Mouse (Mus musculus): ENCODE measurements around the gene Tmem63c.
A peak's percentile ranks its signal among the peaks of the same experiment; 100 is the strongest.

Tmem63c gene

DNA sequence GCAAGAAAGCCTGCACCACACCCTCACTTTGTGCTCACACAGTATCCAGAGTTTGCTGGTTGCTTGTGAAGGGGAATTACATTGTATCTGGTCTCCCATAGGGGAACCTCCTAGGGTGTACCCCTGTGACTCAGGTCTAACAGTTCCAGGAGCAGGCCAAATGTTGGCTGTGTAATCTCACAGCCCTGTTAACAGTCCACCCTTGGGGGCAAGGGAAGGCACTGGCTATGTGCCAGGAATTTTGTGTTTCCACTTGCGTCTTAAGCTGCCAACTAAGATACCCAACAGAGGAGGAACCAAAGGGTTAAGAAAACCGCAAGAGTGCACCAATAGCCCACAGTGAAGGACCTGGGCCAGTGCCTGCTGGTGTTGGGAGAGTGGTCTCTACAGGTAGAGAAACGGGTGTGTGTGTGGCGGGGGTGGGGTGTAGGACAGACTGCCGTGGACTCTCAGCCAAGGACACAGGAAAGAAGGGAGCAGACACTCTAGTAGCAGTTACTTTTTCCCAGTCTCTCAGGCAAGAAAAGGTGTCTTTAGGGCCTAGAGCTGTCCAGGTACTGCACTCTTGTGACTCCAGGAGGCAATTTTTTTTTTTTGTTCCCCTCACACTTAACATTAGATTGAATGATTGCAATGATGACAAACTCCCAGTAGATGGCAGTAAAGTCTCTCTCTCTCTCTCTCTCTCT, 20.8 kb upstream of the Tmem63c start:
- DNase-seq (ENCODE audit: low spot score in 2 of 2): no peak

GRCm38 (mm10) chr12:87000840-87001176, 20.3 kb upstream of the Tmem63c start:
- no peak for DNase-seq (ENCODE audit: low spot score in 2 of 2)

DNA sequence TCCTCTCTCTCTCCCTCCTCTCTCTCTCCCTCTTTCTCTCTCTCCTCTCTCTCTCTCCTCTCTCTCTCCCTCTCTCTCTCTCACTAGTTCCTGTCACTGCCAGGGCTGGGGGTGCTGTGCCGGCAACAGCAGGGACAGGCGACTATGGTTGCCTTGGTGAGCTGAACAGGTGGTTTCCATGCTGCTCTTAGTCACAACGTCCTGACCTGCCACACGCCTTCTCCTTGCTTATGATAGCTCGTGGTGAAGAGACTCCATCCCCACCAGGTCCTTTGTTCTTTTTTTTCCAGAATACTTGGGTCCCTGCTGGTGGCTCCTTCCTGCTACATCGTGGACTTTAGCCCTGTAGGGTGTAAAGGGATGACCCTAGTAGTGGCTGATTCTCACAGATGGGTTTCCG, 18.9 kb upstream of the Tmem63c start:
- no peak for DNase-seq (ENCODE audit: low spot score in 2 of 2)

GRCm38 (mm10) chr12:87002815-87003214, 18.3 kb upstream of the Tmem63c start:
- no peak for DNase-seq (ENCODE audit: low spot score in 2 of 2)

DNA sequence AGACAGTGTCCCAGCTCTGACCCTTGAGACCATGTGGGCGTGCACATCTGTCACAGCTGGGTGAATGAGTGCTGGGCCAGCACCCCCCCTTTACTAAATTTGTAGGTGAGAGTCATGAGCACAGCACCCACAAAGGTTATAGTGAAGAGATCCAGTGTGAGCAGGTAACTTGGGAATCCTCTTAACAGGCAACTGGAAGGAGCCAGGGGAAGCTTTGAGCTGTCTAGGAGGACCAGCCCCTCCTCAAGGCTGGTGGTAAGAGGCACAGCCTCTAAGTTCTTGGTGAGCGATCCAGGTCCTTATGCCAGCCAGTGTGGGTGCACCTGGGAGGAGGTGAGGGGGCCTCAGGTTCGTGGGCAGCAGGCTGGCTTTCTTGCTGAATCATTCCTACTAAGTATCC, 17.5 kb upstream of the Tmem63c start:
- DNase-seq (ENCODE audit: low spot score in 2 of 2): no peak

DNA sequence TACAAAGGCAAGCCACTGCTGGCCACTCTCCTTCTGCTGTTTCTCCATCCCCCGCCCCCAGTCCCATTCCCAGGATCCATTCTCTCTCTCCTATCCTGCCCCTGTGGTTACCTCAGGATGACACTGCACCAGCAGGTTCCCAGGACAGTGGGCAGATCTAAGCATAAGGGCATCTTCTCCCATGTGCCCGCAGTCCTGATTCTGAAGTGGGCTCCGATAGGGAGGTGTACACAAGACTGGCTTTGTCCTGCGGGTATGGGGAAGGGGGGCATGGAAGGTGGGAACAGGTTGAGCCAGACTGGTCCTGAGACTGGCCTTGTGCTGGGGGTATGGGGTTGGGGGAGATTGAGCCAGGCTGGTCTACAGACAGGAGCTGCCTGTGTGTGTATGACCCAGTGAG, 16.5 kb upstream of the Tmem63c start:
- no peak for DNase-seq (ENCODE audit: low spot score in 2 of 2)

DNA sequence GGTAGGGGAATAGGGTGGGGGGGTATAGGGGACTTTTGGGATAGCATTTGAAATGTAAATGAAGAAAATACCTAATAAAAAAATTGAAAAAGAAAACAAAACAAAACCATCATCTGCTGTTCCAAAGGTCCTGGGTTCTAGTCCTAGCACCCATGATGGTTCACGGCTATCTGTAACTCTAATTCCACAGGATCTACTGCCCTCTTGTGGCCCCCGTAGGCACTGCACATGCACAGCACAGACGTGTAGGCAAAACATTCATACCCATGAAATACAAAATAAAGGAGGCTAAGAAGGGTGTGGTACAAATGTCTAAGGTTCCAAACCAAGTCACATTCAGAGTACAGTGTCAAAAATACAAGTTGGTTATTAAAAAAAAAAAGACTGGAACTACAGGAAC, 4.1 kb upstream of the Tmem63c start:
- no peak for DNase-seq (ENCODE audit: low spot score in 2 of 2)

DNA sequence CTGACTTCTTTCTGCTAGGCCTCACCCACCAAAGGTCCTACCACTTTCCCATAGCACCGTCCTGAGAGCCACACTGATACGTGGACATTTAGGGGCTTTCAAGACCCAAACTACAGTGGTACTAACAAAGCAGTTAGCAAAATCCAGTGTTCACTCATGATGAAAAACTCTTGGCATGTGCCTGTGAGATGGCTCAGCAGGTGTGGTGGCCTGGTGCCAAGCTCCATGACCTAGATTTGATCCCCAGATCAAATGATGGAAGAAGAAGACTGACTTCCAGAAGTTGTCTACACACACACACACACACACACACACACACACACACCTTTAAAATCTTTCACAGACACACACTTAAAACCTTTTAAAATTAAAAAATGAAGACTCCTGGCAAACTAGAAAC, 2.4 kb upstream of the Tmem63c start:
- DNase-seq (ENCODE audit: low spot score in 2 of 2): no peak

DNA sequence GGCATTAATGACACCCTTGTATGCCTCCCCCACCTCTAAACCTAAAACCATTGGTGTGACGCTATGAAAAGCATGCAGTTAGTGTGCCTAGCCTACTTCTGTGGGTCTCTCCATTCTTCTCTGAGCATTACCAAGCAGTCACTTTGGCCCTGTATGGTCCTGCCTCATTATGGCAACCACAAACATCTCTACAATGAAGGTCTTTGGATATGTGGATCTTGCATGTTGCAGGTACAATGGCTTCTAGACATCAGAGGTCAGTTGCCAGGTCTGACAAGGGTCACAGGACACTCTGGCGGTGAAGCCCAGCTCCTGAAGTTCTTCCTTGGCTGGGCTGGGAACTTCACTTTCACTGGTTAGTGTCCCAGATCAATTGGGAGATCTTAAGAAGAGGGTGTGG, 866 bp downstream of the Tmem63c start:
- DNase-seq (ENCODE audit: low spot score in 2 of 2): no peak

DNA sequence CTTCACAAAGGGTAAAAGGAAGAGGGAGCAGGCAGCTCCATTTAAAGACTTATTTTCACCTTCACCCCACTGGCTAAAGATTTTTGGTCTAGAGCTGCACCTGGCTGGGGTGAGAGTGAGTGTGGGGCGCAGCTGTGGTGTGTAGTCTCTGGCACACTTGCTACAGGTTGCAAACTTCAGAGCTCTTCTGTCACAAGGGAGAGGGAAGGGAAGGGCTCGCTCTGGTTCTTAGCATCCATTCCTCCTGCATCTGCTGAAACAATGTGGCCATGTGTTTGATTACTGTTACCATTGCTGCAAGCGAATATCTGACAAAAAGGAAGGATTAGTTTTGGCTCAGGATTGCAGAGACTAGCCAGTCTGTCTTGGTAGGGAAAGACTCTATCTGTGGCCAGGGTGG, 2.3 kb downstream of the Tmem63c start:
- DNase-seq (ENCODE audit: low spot score in 2 of 2): no peak

DNA sequence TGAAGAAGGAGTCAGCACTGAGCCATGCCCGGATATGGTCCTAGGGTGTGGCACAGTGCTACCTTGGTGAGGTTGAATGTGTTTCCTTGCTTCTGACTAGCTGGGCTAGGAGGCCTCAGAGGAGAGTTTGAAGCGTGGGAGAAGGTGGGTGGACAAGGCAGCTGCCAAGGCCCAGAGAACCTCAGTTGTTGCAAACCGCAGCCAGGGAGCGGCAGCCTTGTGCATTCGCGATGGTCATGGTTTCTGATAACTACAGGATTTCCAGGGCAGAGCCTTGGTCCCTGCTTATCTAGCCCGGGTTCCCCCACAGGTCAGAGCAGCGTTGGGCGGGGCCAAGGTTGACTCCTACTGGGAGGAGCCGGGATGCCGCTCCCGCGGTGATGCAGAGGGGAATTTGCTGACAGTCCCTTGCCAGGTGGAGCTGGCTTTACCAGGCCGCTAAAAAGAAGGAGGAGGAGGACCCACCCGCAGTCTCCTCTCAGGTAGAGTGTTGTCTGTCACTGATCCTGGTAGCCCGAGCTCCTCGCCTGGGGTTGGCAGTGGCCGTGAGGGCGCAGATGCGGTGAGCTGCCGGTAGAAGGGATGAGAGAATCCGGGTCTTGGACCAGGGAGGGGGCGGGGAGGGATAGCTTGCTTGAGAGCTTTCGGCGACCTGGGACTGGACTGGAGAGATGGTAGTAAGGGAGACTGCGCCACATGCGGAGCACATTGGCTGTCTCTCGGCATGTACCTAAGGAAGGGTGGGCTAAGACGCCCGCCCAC, 5.2 kb downstream of the Tmem63c start:
- peak; percentile 28 to 72 for DNase-seq (ENCODE audit: low spot score in 2 of 2)

DNA sequence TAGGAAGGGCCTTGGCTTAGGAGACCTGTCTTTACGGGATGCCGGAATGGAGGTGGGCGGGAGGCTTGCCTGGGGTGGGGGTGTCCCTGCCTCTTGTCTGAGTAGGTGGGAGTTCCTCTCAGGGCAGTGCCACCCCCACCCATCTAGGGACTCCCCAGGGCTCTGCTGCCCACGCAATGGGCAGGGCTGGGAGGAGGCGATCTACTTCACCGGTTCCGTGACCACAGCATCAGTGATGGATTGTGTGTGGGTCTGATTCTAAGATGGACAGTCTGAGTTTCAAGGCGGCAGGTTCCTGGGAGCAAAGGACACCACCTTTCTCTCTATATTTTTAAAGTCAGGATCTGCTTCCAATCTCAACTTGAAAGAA, 5.7 kb downstream of the Tmem63c start:
- no peak for DNase-seq (ENCODE audit: low spot score in 2 of 2)

- no peak for DNase-seq (ENCODE audit: low spot score in 2 of 2)
Observed at GRCm38 (mm10) chr12:87027391-87027790, 6.3 kb downstream of the Tmem63c start.

DNA sequence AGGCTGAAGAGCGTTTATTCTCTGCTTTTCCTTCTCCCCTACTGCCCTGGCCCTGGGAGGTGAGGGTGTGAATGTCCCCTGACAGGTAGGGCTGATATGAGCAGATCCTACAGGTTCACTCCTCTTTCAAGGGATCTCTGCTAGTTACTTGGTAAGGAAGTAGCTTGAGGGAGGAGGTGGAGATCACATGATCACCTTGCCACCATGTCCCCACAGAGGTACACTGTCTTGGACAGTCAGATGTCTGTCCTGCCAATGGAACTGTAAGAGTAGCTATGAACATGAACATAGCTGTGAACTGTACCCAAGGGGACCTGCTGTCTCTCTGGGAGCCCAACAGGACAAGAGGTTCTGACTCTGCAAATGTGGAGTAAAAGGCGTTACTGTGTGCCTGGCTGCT, 6.9 kb downstream of the Tmem63c start:
- no peak for DNase-seq (ENCODE audit: low spot score in 2 of 2)

GRCm38 (mm10) chr12:87029251-87029976, 8.3 kb downstream of the Tmem63c start:
- no peak for DNase-seq (ENCODE audit: low spot score in 2 of 2)

GRCm38 (mm10) chr12:87031163-87031763, 10.1 kb downstream of the Tmem63c start:
- DNase-seq (ENCODE audit: low spot score in 2 of 2): no peak

- DNase-seq (ENCODE audit: low spot score in 2 of 2): no peak
Observed at GRCm38 (mm10) chr12:87036631-87037030, 15.5 kb downstream of the Tmem63c start.

- no peak for DNase-seq (ENCODE audit: low spot score in 2 of 2)
Observed at GRCm38 (mm10) chr12:87040166-87040565, 19.0 kb downstream of the Tmem63c start.

- DNase-seq (ENCODE audit: low spot score in 2 of 2): peak in 1 of 2 experiments; percentile 81
Observed at GRCm38 (mm10) chr12:87040857-87041256, 19.7 kb downstream of the Tmem63c start.

DNA sequence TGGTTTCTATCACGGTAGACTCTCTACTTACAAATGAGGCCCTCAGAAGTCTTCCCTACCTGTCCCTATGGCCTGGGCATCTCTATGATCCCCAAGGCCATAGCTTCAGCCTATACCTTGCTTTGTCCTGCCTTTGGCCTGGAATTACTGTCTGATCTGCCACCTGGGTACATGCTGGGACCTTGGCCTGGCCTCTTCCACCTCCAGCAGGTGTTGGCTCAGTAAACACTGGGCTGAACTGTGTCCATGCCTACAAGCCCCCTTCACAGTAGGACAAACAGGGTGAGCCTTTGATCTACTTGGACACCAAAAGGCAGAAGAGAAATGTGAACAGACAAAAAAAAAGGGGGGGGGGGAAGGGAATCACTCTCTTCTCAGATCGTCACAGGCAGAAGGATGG, 21.3 kb downstream of the Tmem63c start:
- DNase-seq (ENCODE audit: low spot score in 2 of 2): no peak

- peak in 1 of 2 experiments; percentile 65 for DNase-seq (ENCODE audit: low spot score in 2 of 2)
Observed at GRCm38 (mm10) chr12:87043221-87043620, 22.1 kb downstream of the Tmem63c start.

DNA sequence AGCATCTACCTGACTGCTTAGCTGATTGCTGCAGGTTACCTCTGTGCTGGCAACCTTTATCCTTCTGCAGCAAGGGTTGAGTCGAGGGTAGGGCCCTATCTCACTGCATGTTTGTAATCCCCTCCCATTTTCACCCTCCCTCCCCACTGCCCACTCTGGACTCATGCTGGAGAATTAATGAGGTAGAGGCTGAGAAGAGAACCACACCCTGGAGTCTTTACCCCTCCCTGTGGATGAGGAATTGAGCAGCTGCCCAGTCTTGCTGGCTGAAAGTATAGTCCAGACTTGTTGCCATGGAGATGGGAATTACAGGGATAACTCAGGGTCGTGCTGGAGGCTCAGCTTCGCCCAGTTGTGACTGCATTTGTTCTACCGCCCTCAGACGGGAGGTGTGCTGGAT, 23.6 kb downstream of the Tmem63c start:
- DNase-seq (ENCODE audit: low spot score in 2 of 2): peak in 1 of 2 experiments; percentile 74

DNA sequence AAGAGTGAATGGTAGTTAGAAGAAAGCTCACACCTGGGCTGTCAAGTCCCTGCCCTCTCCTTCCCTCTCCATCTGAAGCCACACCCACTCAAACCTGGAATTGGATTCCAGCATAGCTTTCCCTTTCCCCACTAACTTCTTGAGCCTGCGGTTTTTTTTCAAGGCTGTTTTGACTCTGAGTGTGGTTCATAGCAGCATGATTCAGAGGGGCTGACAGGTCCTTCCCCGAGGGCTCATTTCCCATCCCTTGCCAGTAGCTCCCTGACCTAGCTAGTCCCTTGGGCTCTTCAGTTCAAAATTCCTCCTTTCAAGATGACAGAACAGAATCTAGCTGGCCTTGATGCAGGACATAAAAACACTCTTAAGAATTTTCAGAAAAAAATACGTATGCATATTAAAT, 26.4 kb downstream of the Tmem63c start:
- DNase-seq (ENCODE audit: low spot score in 2 of 2): no peak

Data from left cerebral cortex, adult 9 months (tissue).